Mouse (Mus musculus): ENCODE results near the gene Foxc2. TPM values are rescaled to one million over a fixed set of nuclear protein-coding genes. Genes with fewer than 3 reads are reported as not detected.

Gene Foxc2
- not detected in 2 replicates for total RNA-seq (2014; fragmentation: Nextera tagmentation)
- total RNA-seq (2017), result 0.06 TPM in 1 of 2 replicates, not detected in the other
- 0.02 TPM in 2 replicates for polyA plus RNA-seq (2012)

DNA sequence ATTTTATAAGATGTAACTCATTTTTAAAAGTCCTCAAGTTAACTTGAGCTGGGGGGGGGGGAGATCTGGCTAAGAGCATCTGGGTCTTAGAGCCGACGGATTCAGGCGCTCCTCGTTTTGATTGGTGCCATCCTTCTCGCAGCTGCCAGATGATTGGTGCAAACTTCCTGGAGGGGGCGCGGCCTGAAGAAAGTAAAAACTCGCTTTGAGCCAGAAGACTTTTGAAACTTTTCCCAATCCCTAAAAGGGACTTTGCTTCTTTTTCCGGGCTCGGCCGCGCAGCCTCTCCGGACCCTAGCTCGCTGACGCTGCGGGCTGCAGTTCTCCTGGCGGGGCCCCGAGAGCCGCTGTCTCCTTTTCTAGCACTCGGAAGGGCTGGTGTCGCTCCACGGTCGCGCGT is at the start of gene Foxc2:
TSS of gene Foxc2 (plus strand) at position 224 of the 400 bp plus-strand sequence.
- Histone ChIP-seq H3K36me3 (replicated peaks) (no peaks in the 10 kb centered on the region), H3K4me3 (ENCODE audit: low read depth, low read length) (peak within 1 kb of the TSS; percentile 23; the same call in 1 of the 2 replicates), H3K9me3 (replicated peaks) (peaks cover 47% of the 10 kb centered on the region), H3K4me1 (ENCODE audit: insufficient read depth, low read depth, low read length) (peaks cover 4% of the 10 kb centered on the region), H3K27me3 (ENCODE audit: insufficient read depth, low read length) (no peaks in the 10 kb centered on the region)
- ATAC-seq (ENCODE audit: extremely low read depth, insufficient number of reproducible peaks, low FRiP score, poor library complexity, severe bottlenecking) (no peak), DNase-seq (ENCODE audit: low spot score) (no peak)
- TF ChIP-seq POLR2AphosphoS5 (IDR thresholded peaks at IDR 0.05; ENCODE audit: insufficient replicate concordance, low read depth, low read length) (no peak), GATA1 (IDR thresholded peaks at IDR 0.05; ENCODE audit: borderline replicate concordance, low read length) (no peak), CTCF (IDR thresholded peaks at IDR 0.05; ENCODE audit: low read depth, low read length) (no peak), GATA2 (IDR thresholded peaks at IDR 0.05; ENCODE audit: borderline replicate concordance, low read depth, low read length) (no peak), TAL1 (conservative IDR thresholded peaks at IDR 0.05; ENCODE audit: low read depth, low read length) (no peak)

DNA sequence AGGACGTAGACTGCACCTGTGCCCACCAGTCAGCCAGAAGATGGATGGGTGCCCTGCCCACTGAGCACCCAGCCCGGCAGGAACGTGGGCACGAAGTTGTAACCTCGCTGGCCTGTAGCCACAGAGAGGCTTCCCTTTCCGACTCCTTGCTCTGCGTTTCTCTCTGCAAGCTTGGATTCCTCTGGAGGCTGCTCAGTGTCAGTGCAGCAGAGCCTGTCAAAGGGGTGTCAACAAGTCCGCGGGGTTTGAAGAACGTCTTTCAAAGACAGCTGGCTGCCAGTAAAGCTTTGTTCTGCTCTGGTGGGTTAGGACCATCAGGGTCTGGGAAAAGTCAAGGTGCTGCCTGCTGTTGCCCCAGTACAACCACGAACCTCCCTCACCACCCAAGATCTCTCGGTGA is 44.5 kb upstream of the Foxc2 start:
- peaks cover 4% of the 10 kb centered on the region; the same call in 1 of the 2 replicates for H3K27me3 ChIP-seq (ENCODE audit: insufficient read depth, low read length)
- H3K4me3 ChIP-seq (ENCODE audit: low read depth, low read length), result no peak overlapping the region
- H3K9me3 ChIP-seq (replicated peaks), result peaks cover 76% of the 10 kb centered on the region
- H3K36me3 ChIP-seq (replicated peaks), result no peaks in the 10 kb centered on the region
- TF ChIP-seq POLR2AphosphoS5 (IDR thresholded peaks at IDR 0.05; ENCODE audit: insufficient replicate concordance, low read depth, low read length) (no peak), CTCF (IDR thresholded peaks at IDR 0.05; ENCODE audit: low read depth, low read length) (no peak), GATA2 (IDR thresholded peaks at IDR 0.05; ENCODE audit: borderline replicate concordance, low read depth, low read length) (no peak), TAL1 (conservative IDR thresholded peaks at IDR 0.05; ENCODE audit: low read depth, low read length) (no peak), GATA1 (IDR thresholded peaks at IDR 0.05; ENCODE audit: borderline replicate concordance, low read length) (no peak)
- DNase-seq (ENCODE audit: low spot score) (no peak), ATAC-seq (ENCODE audit: extremely low read depth, insufficient number of reproducible peaks, low FRiP score, poor library complexity, severe bottlenecking) (no peak)
- H3K4me1 ChIP-seq (ENCODE audit: insufficient read depth, low read depth, low read length), result peaks cover 4% of the 10 kb centered on the region; the same call in 1 of the 2 replicates

DNA sequence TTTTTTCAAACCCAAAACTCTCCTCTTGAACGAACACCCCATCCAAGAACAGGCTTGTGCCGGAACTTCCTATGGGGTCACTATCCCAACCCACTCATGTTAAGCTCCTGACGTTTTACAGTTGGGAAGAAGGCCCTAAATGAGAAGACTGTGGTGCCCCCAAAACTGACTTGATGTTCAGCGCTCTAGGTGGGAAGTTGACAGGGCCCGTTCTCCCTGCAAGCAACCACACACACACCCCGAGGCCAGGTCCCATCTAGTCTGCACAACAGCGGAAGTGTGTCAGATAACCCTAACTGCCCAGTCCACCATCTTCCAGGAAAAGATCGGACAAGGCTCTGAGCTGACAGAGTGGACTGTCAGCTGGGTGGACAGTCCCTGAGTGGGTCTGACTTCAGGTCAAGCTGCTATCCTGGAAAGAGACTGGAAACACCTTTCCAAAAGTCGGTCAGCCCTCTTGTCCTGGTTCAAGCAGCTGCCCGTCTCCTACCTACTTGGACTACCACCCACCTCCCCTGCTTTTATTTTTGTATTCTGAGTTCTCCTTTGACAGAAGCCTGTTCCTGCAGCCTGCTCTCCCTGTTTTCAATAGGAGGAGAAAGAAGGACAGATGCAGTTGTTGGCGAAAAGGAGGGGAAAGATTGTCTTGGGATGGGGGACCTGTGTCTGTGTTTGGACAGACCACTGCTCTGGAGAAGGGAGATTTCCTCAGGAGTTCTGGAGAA is 43.4 kb upstream of the Foxc2 start:
- Histone ChIP-seq H3K4me3 (ENCODE audit: low read depth, low read length) (no peak overlapping the region), H3K27me3 (ENCODE audit: insufficient read depth, low read length) (peaks cover 8% of the 10 kb centered on the region; the same call in 1 of the 2 replicates), H3K36me3 (replicated peaks) (no peaks in the 10 kb centered on the region), H3K9me3 (replicated peaks) (peaks cover 78% of the 10 kb centered on the region), H3K4me1 (ENCODE audit: insufficient read depth, low read depth, low read length) (peaks cover 2% of the 10 kb centered on the region; the same call in 1 of the 2 replicates)
- no peak for TF ChIP-seq TAL1 (conservative IDR thresholded peaks at IDR 0.05; ENCODE audit: low read depth, low read length)
- TF ChIP-seq POLR2AphosphoS5 (IDR thresholded peaks at IDR 0.05; ENCODE audit: insufficient replicate concordance, low read depth, low read length), result no peak
- no peak for TF ChIP-seq GATA1 (IDR thresholded peaks at IDR 0.05; ENCODE audit: borderline replicate concordance, low read length)
- TF ChIP-seq GATA2 (IDR thresholded peaks at IDR 0.05; ENCODE audit: borderline replicate concordance, low read depth, low read length), result no peak
- TF ChIP-seq CTCF (IDR thresholded peaks at IDR 0.05; ENCODE audit: low read depth, low read length), result no peak
- ATAC-seq (ENCODE audit: extremely low read depth, insufficient number of reproducible peaks, low FRiP score, poor library complexity, severe bottlenecking) (no peak), DNase-seq (ENCODE audit: low spot score) (no peak)

DNA sequence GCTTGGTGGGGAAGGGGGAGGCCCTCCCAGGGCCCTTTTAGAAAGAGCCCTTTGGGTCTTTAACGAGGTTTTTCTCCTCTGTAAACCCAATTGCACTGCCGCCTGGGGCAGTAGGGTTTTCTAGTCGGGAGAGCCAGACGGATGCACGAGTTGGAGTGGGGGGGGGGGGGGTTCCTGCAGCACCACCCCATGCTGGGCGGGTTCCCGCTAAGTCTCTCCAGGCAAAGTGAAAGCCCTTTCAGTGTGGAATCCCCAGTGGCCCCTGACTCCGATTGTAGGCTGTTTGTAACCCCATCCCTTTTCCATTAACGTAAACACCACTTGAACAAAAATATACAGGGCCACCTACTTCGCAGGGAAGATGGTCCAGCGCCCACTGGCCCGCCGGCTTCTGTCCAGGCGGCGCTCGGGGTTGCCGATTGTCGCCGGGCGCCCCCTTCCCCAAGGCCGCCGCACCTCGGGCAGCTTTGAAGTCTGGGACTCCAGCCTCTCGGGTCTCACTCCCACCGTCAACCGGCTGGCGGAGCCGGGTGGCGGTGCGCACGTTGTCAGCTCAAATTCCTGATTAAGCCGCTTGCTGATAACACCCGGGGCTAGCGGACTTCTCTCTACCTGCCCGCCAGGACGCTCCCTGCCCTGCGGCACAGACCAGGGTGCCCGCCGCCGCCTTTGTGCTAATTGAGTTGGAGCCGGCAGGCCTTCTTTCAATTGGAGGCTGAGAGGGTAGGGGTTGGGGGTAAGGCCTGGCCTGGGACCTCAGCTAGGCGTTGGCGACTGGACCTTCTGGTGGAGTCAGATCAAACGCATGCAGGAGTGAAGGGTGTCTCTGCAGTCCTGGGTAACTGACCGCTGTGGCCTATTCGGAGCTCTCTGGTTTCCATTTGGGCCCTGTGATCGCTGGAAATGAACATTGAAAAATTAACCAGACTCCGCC is 42.5 kb upstream of the Foxc2 start:
- ATAC-seq (ENCODE audit: extremely low read depth, insufficient number of reproducible peaks, low FRiP score, poor library complexity, severe bottlenecking) (no peak), DNase-seq (ENCODE audit: low spot score) (no peak)
- H3K36me3 ChIP-seq (replicated peaks), result no peaks in the 10 kb centered on the region
- H3K9me3 ChIP-seq (replicated peaks), result peaks cover 75% of the 10 kb centered on the region
- H3K4me1 ChIP-seq (ENCODE audit: insufficient read depth, low read depth, low read length), result no peaks in the 10 kb centered on the region
- no peak overlapping the region for H3K4me3 ChIP-seq (ENCODE audit: low read depth, low read length)
- peaks cover 8% of the 10 kb centered on the region; the same call in 1 of the 2 replicates for H3K27me3 ChIP-seq (ENCODE audit: insufficient read depth, low read length)
- TF ChIP-seq GATA1 (IDR thresholded peaks at IDR 0.05; ENCODE audit: borderline replicate concordance, low read length), result no peak

DNA sequence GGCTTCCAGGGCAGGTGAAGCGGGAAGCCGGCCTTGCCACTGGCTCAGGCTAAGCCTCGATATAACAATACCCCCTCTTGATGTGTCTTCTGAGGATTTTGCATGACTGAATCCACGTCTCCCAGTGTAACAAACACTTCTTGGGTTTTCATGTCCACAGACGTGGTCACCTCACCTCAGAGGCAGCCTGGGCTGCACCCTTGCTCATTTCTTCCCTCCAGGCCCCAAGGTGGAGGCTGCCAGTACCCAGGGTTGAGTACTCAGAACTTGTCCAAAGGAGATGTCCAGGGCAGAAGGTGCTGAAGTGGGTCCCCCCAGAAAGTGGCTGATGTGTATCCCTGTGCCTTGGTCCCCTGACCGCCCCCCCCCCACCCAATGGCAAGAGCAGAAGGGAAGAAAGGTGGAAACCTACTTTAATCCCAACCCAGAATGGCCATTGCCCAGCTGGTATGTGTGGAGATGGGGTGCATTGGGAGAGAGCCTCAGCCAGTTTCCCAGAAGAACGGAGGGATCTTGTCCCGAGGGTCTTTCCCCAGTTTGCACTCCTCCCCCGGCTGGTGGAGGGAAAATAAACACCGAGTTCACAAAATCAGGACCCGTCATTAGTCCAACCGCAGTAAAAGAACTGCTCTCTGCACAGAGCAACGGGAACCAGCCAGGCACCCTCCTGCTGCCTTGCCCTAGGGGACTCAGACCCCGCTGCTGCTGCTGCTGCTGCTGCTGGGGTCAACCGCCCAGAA is 41.7 kb upstream of the Foxc2 start:
- H3K27me3 ChIP-seq (ENCODE audit: insufficient read depth, low read length), result peaks cover 8% of the 10 kb centered on the region; the same call in 1 of the 2 replicates
- H3K36me3 ChIP-seq (replicated peaks), result no peaks in the 10 kb centered on the region
- no peaks in the 10 kb centered on the region for H3K4me1 ChIP-seq (ENCODE audit: insufficient read depth, low read depth, low read length)
- TF ChIP-seq POLR2AphosphoS5 (IDR thresholded peaks at IDR 0.05; ENCODE audit: insufficient replicate concordance, low read depth, low read length) (no peak), GATA1 (IDR thresholded peaks at IDR 0.05; ENCODE audit: borderline replicate concordance, low read length) (no peak), CTCF (IDR thresholded peaks at IDR 0.05; ENCODE audit: low read depth, low read length) (no peak), GATA2 (IDR thresholded peaks at IDR 0.05; ENCODE audit: borderline replicate concordance, low read depth, low read length) (no peak), TAL1 (conservative IDR thresholded peaks at IDR 0.05; ENCODE audit: low read depth, low read length) (no peak)
- no peak overlapping the region for H3K4me3 ChIP-seq (ENCODE audit: low read depth, low read length)
- H3K9me3 ChIP-seq (replicated peaks), result peaks cover 70% of the 10 kb centered on the region
- ATAC-seq (ENCODE audit: extremely low read depth, insufficient number of reproducible peaks, low FRiP score, poor library complexity, severe bottlenecking) (no peak), DNase-seq (ENCODE audit: low spot score) (no peak)
